Mouse (Mus musculus) gastrocnemius, adult 18-20 months (tissue): ENCODE results near the gene Ank2. TPM values are rescaled to one million over a fixed set of nuclear protein-coding genes. Genes with fewer than 3 reads are reported as not detected.
"Not testable (repeated sequence)": the region's sequence is repeated elsewhere in the genome, so short reads cannot be mapped to it uniquely, and the experiment has no call there.

Experiments
- DNase-seq: peaks from one replicate; pipeline ENCODE4 v3.0.0; 2021; ENCODE audit warnings: low spot score
- total RNA-seq, 2 experiments: library from RNA; stranded (reverse); gene quantifications; 2 replicates each; pipeline ENCODE4 v1.2.3; 2021

The Ank2 gene
- total RNA-seq, 2 experiments from 2014 or later = 91.2 to 119 TPM

GRCm38 (mm10) chr3:127416950-127417349 lies 82.2 kb downstream of the Ank2 start:
- no peak for DNase-seq

- no peak for DNase-seq
These were observed 84.7 kb downstream of the Ank2 start for GRCm38 (mm10) chr3:127414438-127414837.

- DNase-seq = peak; percentile 59
These were observed 90.2 kb downstream of the Ank2 start for GRCm38 (mm10) chr3:127408684-127409550.

GRCm38 (mm10) chr3:127407868-127408574 lies 91.1 kb downstream of the Ank2 start:
- DNase-seq = no peak

GRCm38 (mm10) chr3:127406883-127407282 lies 92.3 kb downstream of the Ank2 start:
- no peak for DNase-seq

- DNase-seq = no peak
These were observed 94.8 kb downstream of the Ank2 start for GRCm38 (mm10) chr3:127404371-127404770.

- DNase-seq = no peak
These were observed 98.2 kb downstream of the Ank2 start for GRCm38 (mm10) chr3:127400976-127401375.

GRCm38 (mm10) chr3:127400468-127400867 lies 98.7 kb downstream of the Ank2 start:
- not testable (repeated sequence) for DNase-seq

GRCm38 (mm10) chr3:127397774-127398173 lies 101.4 kb downstream of the Ank2 start:
- DNase-seq = no peak

- no peak for DNase-seq
These were observed 103.9 kb downstream of the Ank2 start for GRCm38 (mm10) chr3:127395202-127395601.

GRCm38 (mm10) chr3:127387016-127387517 lies 112.1 kb downstream of the Ank2 start:
- no peak for DNase-seq

GRCm38 (mm10) chr3:127383231-127383630 lies 115.9 kb downstream of the Ank2 start:
- DNase-seq = no peak

- DNase-seq = no peak
These were observed 122.2 kb downstream of the Ank2 start for GRCm38 (mm10) chr3:127376901-127377460.

GRCm38 (mm10) chr3:127375956-127376660 lies 123.0 kb downstream of the Ank2 start:
- DNase-seq = no peak

- no peak for DNase-seq
These were observed 124.9 kb downstream of the Ank2 start for GRCm38 (mm10) chr3:127374190-127374710.

- DNase-seq = no peak
These were observed 127.4 kb downstream of the Ank2 start for GRCm38 (mm10) chr3:127371774-127372173.

GRCm38 (mm10) chr3:127369529-127369928 lies 129.6 kb downstream of the Ank2 start:
- no peak for DNase-seq

GRCm38 (mm10) chr3:127367450-127367849 lies 131.7 kb downstream of the Ank2 start:
- no peak for DNase-seq

GRCm38 (mm10) chr3:127363512-127363911 lies 135.6 kb downstream of the Ank2 start:
- DNase-seq = no peak

- no peak for DNase-seq
These were observed 136.3 kb downstream of the Ank2 start for GRCm38 (mm10) chr3:127362611-127363393.
